Mouse (Mus musculus): ENCODE measurements around the gene Mbtps1.

Mbtps1 gene

DNA sequence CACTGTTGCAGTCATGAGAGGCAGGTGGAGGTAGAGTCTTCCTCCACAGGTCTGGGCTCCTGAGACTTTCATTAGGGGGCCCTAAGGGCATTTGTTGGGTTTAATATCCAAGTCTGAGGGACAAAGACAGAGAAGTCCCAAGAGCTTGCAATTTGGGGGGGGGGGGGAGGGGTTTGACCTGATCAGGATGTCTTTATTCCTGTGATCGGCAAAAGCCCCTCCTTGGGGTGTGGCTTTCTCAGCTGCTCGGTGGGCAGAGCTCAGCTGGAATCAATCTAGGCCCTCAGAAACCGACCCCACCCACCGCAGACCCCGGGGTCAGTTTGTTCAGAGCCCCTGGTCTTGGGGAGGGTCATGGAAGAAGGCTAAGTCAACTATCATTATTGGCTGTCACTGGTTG lies 56.9 kb downstream of the Mbtps1 start, which contains the start of gene Slc38a8:
Gene Slc38a8, minus strand, starts transcription at position 101 of the 400 bp plus-strand sequence.
- no peak for DNase-seq

DNA sequence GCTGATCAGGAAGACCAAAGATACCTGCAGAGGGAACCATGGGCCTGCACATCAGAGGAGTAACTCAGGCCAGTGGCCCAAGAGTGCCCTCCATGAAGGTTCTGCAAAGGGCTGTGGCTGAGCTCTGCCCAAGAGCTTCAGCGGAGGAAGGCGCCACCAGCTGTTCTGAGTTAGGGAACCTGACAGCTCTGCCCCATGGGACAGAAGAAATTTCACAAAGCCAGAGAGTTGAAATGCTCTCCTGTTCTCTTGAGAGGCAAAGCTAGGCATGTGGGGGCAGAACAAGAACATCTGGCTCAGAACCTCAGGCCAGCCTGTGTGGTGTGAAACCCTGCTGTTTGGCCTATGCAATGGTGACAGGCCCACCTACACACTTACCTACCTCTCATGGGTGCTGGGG lies 58.7 kb downstream of the Mbtps1 start:
- DNase-seq, result no peak

- peak; percentile 37 for DNase-seq
Measured at GRCm38 (mm10) chr8:119496848-119497247, 61.7 kb downstream of the Mbtps1 start.

DNA sequence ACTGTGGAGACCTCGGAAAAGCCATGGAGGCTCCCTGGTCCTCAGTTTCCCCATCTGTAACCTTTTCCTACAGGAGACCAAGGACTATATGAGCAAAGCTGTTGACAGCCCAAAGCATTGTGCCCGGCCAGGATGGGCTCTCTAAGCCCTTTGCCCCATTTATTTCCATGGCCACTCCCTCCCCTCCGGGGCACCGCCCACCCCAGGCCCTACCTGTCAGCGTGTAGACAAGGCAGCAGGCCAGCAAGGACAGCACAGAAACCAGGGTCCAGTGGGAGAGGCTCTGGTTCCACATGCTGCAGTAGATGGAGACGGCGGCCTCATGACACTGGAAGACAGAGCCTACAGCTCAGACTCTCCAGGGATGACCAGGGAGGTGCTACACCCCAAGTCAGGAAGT lies 71.4 kb downstream of the Mbtps1 start:
- DNase-seq, result no peak

DNA sequence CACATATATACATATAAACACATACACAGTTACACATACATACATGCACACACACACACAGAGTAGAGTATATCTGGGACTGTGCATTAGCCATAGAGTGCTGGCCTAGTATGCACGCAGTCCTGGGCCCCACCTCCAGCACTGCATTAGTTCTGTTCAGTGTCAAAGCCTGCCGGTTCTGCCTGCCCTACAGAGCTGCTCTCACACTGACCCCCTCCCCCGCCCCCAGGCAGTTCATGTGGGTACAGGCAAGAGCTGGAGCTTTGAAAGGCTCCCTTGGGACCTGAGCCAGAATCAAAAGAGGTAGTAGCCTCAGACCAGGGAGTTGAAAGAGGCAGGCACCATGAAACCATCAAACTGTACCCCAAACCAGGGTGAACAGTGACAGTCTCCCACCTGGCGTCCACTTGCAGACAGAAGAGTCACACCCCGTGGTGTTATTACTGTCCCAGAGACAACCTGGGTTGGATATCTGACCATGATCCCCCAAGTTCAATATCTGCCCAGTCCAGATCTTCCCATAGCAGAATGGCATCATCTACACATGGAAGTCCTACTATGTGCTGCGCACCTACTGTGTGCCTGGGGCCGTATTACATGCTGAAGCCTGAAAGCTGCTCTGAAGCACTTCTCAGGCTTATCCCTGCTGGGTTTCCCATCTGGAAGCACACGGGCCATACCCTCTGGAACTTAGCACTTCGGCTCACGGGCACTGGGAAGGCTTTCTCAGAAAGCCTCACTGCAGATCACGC lies 74.2 kb downstream of the Mbtps1 start:
- DNase-seq, result no peak

- DNase-seq, result no peak
Measured at GRCm38 (mm10) chr8:119478684-119479083, 79.9 kb downstream of the Mbtps1 start.

DNA sequence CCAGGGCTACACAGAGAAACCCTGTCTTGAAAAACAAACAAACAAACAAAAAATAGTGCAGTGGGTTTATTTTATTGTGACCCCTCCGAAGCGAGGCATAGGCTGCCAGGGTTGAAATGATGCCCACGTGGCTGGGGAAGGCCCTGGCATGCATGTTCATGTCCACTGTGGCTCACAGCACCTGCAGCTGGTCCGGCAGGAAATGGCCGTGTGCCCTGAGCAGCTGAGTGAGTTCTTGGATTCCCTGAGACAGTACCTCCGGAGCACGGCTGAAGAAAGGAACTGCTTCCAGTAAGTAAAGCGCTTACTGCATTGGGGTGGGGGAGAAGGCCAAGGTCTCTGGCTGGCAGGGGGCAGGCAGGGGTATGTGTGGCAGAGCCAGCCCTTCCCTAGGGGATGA lies 90.4 kb downstream of the Mbtps1 start:
- no peak for DNase-seq

DNA sequence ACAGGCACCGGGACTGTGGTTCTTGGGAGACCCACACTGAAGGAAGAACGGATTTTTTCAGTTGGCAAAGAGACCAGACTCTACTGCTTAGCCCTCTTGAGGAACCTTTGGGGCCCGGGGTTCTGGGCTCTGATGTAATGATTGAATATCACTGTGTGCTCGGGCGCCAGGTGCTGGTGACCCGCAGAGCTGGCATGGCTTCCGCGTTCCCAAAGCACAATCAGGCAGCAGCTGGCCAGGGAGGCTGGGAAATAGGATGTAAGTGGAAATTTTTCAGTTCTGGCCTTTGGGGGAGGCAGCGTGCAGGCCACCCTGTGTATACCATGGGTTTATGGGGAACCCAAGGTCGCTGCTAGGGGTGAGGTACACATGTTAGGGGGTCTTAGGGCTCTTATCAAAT lies 91.7 kb downstream of the Mbtps1 start:
- DNase-seq, result no peak

GRCm38 (mm10) chr8:119466105-119466504 lies 92.4 kb downstream of the Mbtps1 start:
- DNase-seq, result no peak

DNA sequence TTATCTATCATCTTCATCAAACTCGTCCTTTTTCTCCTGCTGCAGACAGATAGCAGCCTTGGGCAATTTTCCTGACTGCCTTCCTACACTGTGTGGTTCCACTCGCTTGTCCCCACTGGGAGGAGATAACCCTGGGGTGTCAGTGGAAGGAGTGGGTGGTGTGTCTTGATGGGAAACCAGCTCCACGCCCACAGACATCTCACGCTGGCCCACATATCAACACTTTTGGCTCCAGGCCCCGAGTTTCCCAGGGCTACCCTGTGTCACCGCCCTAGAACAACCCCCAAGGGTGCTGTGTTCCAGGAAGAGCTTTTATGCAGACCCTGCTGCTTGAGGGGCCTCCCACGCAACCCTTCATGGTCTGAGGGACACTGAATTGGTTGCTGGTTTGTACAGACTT lies 94.8 kb downstream of the Mbtps1 start:
- no peak for DNase-seq

GRCm38 (mm10) chr8:119461356-119461755 lies 97.2 kb downstream of the Mbtps1 start:
- DNase-seq, result no peak

GRCm38 (mm10) chr8:119459724-119460123 lies 98.8 kb downstream of the Mbtps1 start:
- no peak for DNase-seq
